Mouse (Mus musculus): Measurements from ENCODE around the gene Fabp7. TPM values are rescaled to one million over a fixed set of nuclear protein-coding genes. Genes with fewer than 3 reads are reported as not detected.

Gene Fabp7
- polyA plus RNA-seq, 1 experiment from 2014 or later: 2.0 TPM

GRCm38 (mm10) chr10:57783289-57784130, 1.2 kb upstream of the Fabp7 start:
- no peak for DNase-seq (ENCODE audit: low spot score)
- 52% methylated on average over 12 of the region's 13 CpGs for WGBS
- H3K27me3 ChIP-seq (ENCODE audit: insufficient read depth, poor library complexity, severe bottlenecking): no peaks in the 10 kb centered on the region
- no peaks in the 10 kb centered on the region for H3K9me3 ChIP-seq
- H3K4me1 ChIP-seq: peaks cover 6% of the 10 kb centered on the region; the same call in 1 of the 2 replicates
- no peak overlapping the region for H3K4me3 ChIP-seq
- H3K27ac ChIP-seq: no peak overlapping the region
- no peaks in the 10 kb centered on the region for H3K36me3 ChIP-seq

DNA sequence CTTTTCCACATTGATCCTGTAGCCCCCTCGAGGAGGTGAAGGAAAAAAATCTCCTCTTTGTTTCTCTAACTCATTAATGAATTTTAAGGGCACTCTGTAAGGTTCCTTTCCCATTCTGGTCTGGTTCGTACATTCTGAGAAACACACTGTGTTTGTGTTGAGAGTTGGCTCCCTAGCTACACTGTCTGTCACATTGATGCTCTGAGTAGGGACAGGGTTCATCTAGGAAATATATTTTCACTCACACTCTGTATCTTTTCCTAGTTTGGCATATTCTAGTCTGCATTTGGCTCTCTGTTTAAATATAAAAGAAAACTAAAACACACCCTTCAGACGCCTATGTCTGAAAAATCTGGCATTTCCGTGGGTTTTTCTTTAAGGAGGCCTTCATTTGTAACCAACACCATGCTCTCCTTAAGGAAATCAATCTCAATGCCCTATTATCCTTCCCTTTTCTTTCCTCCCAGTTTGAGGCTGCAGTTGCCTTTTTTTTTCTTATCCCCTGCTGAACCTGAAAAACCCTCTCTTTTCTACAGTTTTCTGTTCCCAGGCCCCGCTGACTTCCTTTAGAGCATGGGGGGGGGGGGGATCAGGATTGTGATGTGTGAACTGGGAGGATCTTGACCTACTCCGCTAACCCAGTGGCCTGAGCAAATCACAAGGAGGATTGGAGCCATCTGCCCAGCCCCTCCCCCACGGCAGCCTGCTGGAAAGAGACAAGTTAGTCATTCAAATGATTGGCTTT, 378 bp upstream of the Fabp7 start:
- 25% methylated on average over 7 of the region's 7 CpGs for WGBS
- peak; percentile 82 for DNase-seq (ENCODE audit: low spot score)
- Histone ChIP-seq H3K9me3 (no peaks in the 10 kb centered on the region), H3K27ac (no peak overlapping the region), H3K4me3 (peak overlapping the region; percentile 13; the same call in 1 of the 2 replicates), H3K36me3 (no peaks in the 10 kb centered on the region), H3K27me3 (ENCODE audit: insufficient read depth, poor library complexity, severe bottlenecking) (no peaks in the 10 kb centered on the region), H3K4me1 (peaks cover 6% of the 10 kb centered on the region; the same call in 1 of the 2 replicates)

- no peaks in the 10 kb centered on the region for H3K9me3 ChIP-seq
- WGBS: 66% methylated on average over 2 of the region's 2 CpGs
Observed at GRCm38 (mm10) chr10:57785552-57785951, 871 bp downstream of the Fabp7 start.

DNA sequence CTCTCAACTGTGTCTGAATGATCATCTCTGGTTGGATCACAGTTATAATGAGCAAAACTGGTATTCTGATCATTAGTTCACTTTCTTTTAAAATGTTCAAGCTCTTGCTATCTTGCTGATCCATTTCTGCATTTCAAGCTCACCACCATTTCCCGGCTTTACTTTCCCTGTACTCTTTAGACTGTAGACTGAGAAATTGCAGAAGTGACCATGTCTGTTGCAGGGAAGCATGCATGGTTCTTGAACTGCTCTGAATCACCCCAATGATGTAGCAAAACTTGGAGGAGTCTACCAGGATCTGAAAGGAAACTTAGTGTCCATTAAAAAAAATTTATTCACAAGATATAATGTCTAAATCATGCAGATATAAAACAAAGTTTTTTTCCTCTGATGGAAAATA, 8.3 kb downstream of the Fabp7 start:
- Histone ChIP-seq H3K4me1 (peaks cover 6% of the 10 kb centered on the region; the same call in 1 of the 2 replicates), H3K27me3 (ENCODE audit: insufficient read depth, poor library complexity, severe bottlenecking) (no peaks in the 10 kb centered on the region), H3K9me3 (no peaks in the 10 kb centered on the region), H3K36me3 (no peaks in the 10 kb centered on the region), H3K27ac (no peak overlapping the region), H3K4me3 (no peak overlapping the region)
- DNase-seq (ENCODE audit: low spot score): no peak
- WGBS: 85% methylated on average over 1 of the region's 1 CpGs

More at GRCm38 (mm10) chr10:57785552-57785951, 871 bp downstream of the Fabp7 start:
- Histone ChIP-seq H3K36me3 (no peaks in the 10 kb centered on the region), H3K27me3 (ENCODE audit: insufficient read depth, poor library complexity, severe bottlenecking) (no peaks in the 10 kb centered on the region), H3K4me1 (peaks cover 6% of the 10 kb centered on the region; the same call in 1 of the 2 replicates), H3K27ac (no peak overlapping the region), H3K4me3 (no peak overlapping the region)
- no peak for DNase-seq (ENCODE audit: low spot score)

- no peaks in the 10 kb centered on the region for H3K27me3 ChIP-seq (ENCODE audit: insufficient read depth, poor library complexity, severe bottlenecking)
- DNase-seq (ENCODE audit: low spot score): no peak
- peak within 1 kb of the TSS; percentile 72 for H3K4me3 ChIP-seq
- H3K4me1 ChIP-seq: peaks cover 6% of the 10 kb centered on the region; the same call in 1 of the 2 replicates
- no peaks in the 10 kb centered on the region for H3K9me3 ChIP-seq
- WGBS: 75% methylated on average over 7 of the region's 7 CpGs
- no peaks in the 10 kb centered on the region for H3K36me3 ChIP-seq
- H3K27ac ChIP-seq: peak within 1 kb of the TSS; percentile 93
Observed at GRCm38 (mm10) chr10:57794018-57794417, 9.3 kb downstream of the Fabp7 start, which contains the start of gene Smpdl3a. Smpdl3a (plus strand) TSS chr10:57794335.

DNA sequence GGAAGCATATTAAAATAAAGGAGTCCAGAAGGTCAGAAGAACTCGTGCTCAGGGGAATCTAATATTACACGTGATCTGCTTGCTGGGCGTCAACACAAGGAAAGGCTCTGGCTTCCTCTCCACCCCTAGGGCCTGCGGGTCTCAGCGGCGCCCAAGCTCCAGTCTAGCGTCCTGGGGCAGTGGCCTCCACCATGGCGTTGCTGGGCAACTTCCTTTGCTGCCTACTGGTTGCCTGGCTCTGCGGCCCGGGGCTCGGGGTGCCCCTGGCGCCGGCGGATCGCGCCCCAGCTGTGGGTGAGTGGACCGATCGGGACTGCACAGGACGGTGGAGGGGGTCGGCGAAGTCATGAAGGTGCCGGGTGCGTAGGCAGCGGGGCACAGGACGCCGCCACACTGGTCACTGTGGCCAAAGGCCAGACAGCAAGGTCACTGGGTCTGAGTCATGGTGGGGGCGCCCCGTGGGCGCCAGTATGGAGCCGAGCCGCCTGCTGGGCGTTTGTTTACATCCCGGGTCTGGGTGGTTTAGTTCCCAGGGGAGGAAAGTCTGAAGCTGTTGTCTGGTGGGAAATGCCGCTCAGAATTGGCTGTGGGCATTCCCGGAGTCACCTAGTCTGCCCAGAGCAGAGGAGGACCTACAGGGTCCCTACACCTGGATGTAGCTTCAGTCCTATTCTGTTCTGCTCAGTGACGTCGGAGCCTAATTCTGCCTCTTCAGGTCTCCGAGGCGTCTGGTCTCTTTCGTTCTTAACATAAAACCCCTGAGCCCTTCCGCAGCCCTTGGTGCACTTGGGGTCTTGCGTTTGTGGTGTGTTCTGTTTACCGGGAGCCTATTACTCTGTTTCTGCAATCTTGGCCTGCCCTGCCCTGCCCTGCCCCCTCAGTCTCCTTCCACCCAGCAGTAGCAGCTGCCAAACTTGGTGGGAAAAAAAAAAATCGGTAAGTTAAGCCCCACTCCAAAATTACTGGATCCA, 10.1 kb downstream of the Fabp7 start:
- Histone ChIP-seq H3K4me3 (peak overlapping the region; percentile 72), H3K27ac (peak overlapping the region; percentile 93), H3K36me3 (no peaks in the 10 kb centered on the region), H3K9me3 (no peaks in the 10 kb centered on the region), H3K27me3 (ENCODE audit: insufficient read depth, poor library complexity, severe bottlenecking) (no peaks in the 10 kb centered on the region), H3K4me1 (peaks cover 6% of the 10 kb centered on the region; the same call in 1 of the 2 replicates)
- 2% methylated on average over 44 of the region's 44 CpGs for WGBS
- peak; percentile 77 for DNase-seq (ENCODE audit: low spot score)

DNA sequence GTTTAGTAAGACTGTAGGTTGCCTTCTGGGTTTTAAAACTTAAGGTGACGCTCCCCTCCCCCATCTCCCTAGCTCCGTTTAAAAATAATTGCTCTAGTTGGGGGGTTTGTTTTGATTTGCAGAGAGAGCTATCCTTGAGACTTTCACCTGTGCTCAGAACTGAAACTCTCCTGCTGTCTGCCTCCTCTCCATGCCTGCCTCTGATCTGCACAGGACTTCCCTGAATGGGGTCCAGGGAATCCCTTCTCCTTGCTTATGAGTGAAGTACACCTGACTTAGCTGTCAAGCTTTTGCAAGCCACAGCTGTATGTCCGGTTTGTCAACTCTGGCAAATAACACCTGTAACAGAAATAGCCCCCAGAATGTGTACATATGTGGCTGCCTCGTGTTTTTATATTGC, 10.9 kb downstream of the Fabp7 start:
- no peaks in the 10 kb centered on the region for H3K9me3 ChIP-seq

DNA sequence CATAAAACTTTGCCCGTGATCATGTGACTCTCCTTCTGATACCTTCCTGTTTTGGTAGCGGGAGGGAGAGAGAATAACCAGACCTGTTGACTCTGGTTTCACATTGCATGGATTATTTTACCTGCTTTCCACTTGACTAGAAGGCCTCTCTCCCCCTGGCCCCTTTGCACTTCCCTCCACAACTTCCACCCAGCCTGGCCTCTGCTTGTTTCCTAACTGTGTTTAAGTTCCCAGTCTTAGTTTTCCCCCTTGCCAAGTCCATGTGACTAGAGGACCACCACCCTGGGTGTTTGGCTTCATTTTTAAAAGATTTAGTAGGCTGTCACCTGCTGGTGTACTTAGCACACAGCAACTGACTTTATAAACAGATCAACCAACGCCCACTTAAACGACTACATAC, 11.4 kb downstream of the Fabp7 start:
- Histone ChIP-seq H3K36me3 (no peaks in the 10 kb centered on the region), H3K27me3 (ENCODE audit: insufficient read depth, poor library complexity, severe bottlenecking) (no peaks in the 10 kb centered on the region), H3K4me1 (peaks cover 6% of the 10 kb centered on the region; the same call in 1 of the 2 replicates), H3K27ac (no peak overlapping the region), H3K4me3 (peak overlapping the region; percentile 72; the same call in 1 of the 2 replicates), H3K9me3 (no peaks in the 10 kb centered on the region)
- 54% methylated on average over 4 of the region's 4 CpGs for WGBS
- DNase-seq (ENCODE audit: low spot score): no peak

More for the DNA sequence above, 10.9 kb downstream of the Fabp7 start:
- Histone ChIP-seq H3K4me1 (peaks cover 6% of the 10 kb centered on the region; the same call in 1 of the 2 replicates), H3K27ac (peak overlapping the region; percentile 93; the same call in 1 of the 2 replicates), H3K4me3 (peak overlapping the region; percentile 72), H3K27me3 (ENCODE audit: insufficient read depth, poor library complexity, severe bottlenecking) (no peaks in the 10 kb centered on the region), H3K36me3 (no peaks in the 10 kb centered on the region)
- 39% methylated on average over 4 of the region's 4 CpGs for WGBS
- DNase-seq (ENCODE audit: low spot score): no peak

GRCm38 (mm10) chr10:57799486-57799885, 14.8 kb downstream of the Fabp7 start:
- Histone ChIP-seq H3K4me1 (peaks cover 4% of the 10 kb centered on the region; the same call in 1 of the 2 replicates), H3K36me3 (no peaks in the 10 kb centered on the region), H3K9me3 (no peaks in the 10 kb centered on the region), H3K27ac (no peak overlapping the region), H3K27me3 (ENCODE audit: insufficient read depth, poor library complexity, severe bottlenecking) (no peaks in the 10 kb centered on the region), H3K4me3 (no peak overlapping the region)
- 84% methylated on average over 1 of the region's 1 CpGs for WGBS
- no peak for DNase-seq (ENCODE audit: low spot score)

DNA sequence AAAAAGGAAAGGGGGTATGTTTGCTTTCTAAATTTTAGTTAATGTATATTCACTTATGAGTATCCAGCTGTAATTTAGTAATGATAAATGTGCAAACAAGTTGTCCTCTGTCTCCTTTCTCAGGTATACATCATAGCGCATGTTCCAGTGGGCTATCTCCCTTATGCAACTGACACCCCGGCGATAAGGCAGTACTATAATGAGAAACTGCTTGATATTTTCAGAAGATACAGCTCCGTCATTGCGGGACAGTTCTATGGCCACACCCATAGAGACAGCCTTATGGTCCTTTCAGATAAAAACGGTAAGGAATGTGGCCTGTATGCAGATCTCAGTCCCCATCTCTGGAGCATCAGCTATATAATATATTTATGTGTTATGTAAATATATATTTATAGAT, 23.1 kb downstream of the Fabp7 start:
- no peak for DNase-seq (ENCODE audit: low spot score)
- 81% methylated on average over 6 of the region's 6 CpGs for WGBS
- Histone ChIP-seq H3K4me3 (no peak overlapping the region), H3K27ac (no peak overlapping the region), H3K27me3 (ENCODE audit: insufficient read depth, poor library complexity, severe bottlenecking) (no peaks in the 10 kb centered on the region), H3K36me3 (no peaks in the 10 kb centered on the region), H3K9me3 (no peaks in the 10 kb centered on the region), H3K4me1 (no peaks in the 10 kb centered on the region)

GRCm38 (mm10) chr10:57812161-57812856, 27.6 kb downstream of the Fabp7 start:
- H3K36me3 ChIP-seq: no peaks in the 10 kb centered on the region
- 83% methylated on average over 5 of the region's 5 CpGs for WGBS
- DNase-seq (ENCODE audit: low spot score): no peak
- H3K9me3 ChIP-seq: no peaks in the 10 kb centered on the region
- no peaks in the 10 kb centered on the region for H3K27me3 ChIP-seq (ENCODE audit: insufficient read depth, poor library complexity, severe bottlenecking)
- no peak overlapping the region for H3K27ac ChIP-seq
- H3K4me3 ChIP-seq: no peak overlapping the region
- H3K4me1 ChIP-seq: no peaks in the 10 kb centered on the region

Data from heart, embryonic 10.5 days (tissue).